Mouse (Mus musculus): Measurements from ENCODE around the gene Thada.

DNA sequence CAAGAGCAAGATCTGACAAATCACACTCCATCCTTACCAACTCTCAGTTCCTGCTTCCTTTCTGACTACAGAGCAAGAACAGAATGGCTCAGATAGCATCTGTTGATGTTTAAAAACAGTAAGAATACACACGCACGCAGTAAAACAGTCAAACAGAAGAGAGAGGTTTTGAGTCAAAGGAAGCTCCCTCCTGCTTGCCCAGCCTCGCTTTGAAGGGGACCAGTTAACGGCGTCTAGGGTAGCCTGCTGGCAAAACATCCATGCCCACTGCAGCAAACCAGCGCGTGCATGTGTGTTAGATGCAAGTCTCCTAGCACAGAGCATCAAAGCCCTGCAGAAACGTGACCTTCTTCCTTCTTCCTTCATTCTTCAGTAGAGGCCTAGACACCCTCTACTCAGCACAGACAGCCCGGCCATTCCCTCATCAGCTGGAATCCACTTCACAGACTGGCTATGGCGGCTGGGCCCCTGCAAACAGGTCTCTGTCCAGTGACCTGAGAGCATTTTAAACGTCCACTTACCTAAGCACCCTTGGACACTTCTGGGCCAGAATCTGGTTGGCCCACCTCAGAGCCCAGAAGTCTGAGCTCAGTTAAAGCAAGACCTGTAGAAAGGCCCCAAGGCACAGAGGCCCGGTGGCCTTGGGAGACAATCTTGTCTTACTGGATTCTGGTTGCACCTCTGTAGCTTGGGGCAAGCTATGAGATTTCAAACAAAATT lies 302.8 kb downstream of the Thada start:
- TF ChIP-seq FLI1 (IDR thresholded peaks at IDR 0.05; ENCODE audit: low read length), result no peak
- TF ChIP-seq GATA1 (IDR thresholded peaks at IDR 0.05; ENCODE audit: borderline replicate concordance, low read length), result no peak
